Mouse (Mus musculus): ENCODE measurements at regions not wholly inside any gene's neighbourhood (a gene's known extent, or its start where the extent isn't known, plus 50 kb on each side); places are given as distances from the start of the nearest gene placed in this dataset.

- H3ac ChIP-seq (ENCODE audit: control insufficient read depth, insufficient read length): no peak overlapping the region
- H3K79me2 ChIP-seq (ENCODE audit: control insufficient read depth, insufficient read depth): no peaks in the 10 kb centered on the region
- no peaks in the 10 kb centered on the region for H3K36me3 ChIP-seq (ENCODE audit: control insufficient read depth, insufficient read depth)
- TF ChIP-seq POLR2A (IDR thresholded peaks at IDR 0.05; ENCODE audit: insufficient read length, low read depth) (no peak), MYOD1 (IDR thresholded peaks at IDR 0.05; ENCODE audit: control insufficient read depth in 1 of 3, insufficient read length in 2 of 3, low read depth in 2 of 3) (peak in 1 of 3 experiments; percentile 4)
- H3K4me3 ChIP-seq: no peak overlapping the region
- H3K4me2 ChIP-seq (ENCODE audit: low read depth): no peak overlapping the region
- H3K27me3 ChIP-seq (ENCODE audit: control insufficient read depth, insufficient read depth, insufficient read length): no peaks in the 10 kb centered on the region
Observed at GRCm38 (mm10) chr9:52492947-52493505, 186.6 kb downstream of the AI593442 start.

- no peak for TF ChIP-seq USF1 (IDR thresholded peaks at IDR 0.05; ENCODE audit: low read depth)
- no peak for TF ChIP-seq MYOG (IDR thresholded peaks at IDR 0.05; ENCODE audit: control insufficient read depth in 1 of 3, insufficient read depth in 1 of 3, insufficient read length in 2 of 3, low read depth in 2 of 3)
- TF ChIP-seq TCF3 (IDR thresholded peaks at IDR 0.05; ENCODE audit: insufficient read length, low read depth): no peak
- no peak for TF ChIP-seq MYOD1 (IDR thresholded peaks at IDR 0.05; ENCODE audit: control insufficient read depth in 1 of 3, insufficient read length in 2 of 3, low read depth in 2 of 3)
- TF ChIP-seq POLR2A (IDR thresholded peaks at IDR 0.05; ENCODE audit: insufficient read length, low read depth): no peak
- no peak for TF ChIP-seq MAX (IDR thresholded peaks at IDR 0.05; ENCODE audit: low read depth)
- no peak for TF ChIP-seq REST (IDR thresholded peaks at IDR 0.05; ENCODE audit: insufficient read depth, insufficient read length)
- no peak overlapping the region for H3K4me3 ChIP-seq
- no peaks in the 10 kb centered on the region for H3K27me3 ChIP-seq (ENCODE audit: control insufficient read depth, insufficient read depth, insufficient read length)
- H3ac ChIP-seq (ENCODE audit: control insufficient read depth, insufficient read length): no peak overlapping the region
- H3K36me3 ChIP-seq (ENCODE audit: control insufficient read depth, insufficient read depth): no peaks in the 10 kb centered on the region
- no peak overlapping the region for H3K4me2 ChIP-seq (ENCODE audit: low read depth)
- no peaks in the 10 kb centered on the region for H3K79me2 ChIP-seq (ENCODE audit: control insufficient read depth, insufficient read depth)
Observed at GRCm38 (mm10) chr9:52473555-52474196, 205.9 kb downstream of the AI593442 start.

- no peak overlapping the region for H3ac ChIP-seq (ENCODE audit: control insufficient read depth, insufficient read length)
- no peaks in the 10 kb centered on the region for H3K79me2 ChIP-seq (ENCODE audit: control insufficient read depth, insufficient read depth)
- TF ChIP-seq POLR2A (IDR thresholded peaks at IDR 0.05; ENCODE audit: insufficient read length, low read depth): no peak
- no peak for TF ChIP-seq SRF (IDR thresholded peaks at IDR 0.05; ENCODE audit: control insufficient read depth, insufficient read length, low read depth)
- TF ChIP-seq TCF3 (IDR thresholded peaks at IDR 0.05; ENCODE audit: insufficient read length, low read depth): no peak
- TF ChIP-seq E2F4 (IDR thresholded peaks at IDR 0.05; ENCODE audit: insufficient read depth): no peak
- no peak for TF ChIP-seq MYOG (IDR thresholded peaks at IDR 0.05; ENCODE audit: control insufficient read depth in 1 of 3, insufficient read depth in 1 of 3, insufficient read length in 2 of 3, low read depth in 2 of 3)
- TF ChIP-seq POLR2AphosphoS2 (IDR thresholded peaks at IDR 0.05; ENCODE audit: insufficient read length, low read depth): no peak
- no peak for TF ChIP-seq CEBPB (IDR thresholded peaks at IDR 0.05; ENCODE audit: insufficient read depth, poor library complexity, severe bottlenecking)
- no peak for TF ChIP-seq REST (IDR thresholded peaks at IDR 0.05; ENCODE audit: insufficient read depth, insufficient read length)
- H3K4me2 ChIP-seq (ENCODE audit: low read depth): no peak overlapping the region
- no peak overlapping the region for H3K4me3 ChIP-seq
- H3K27me3 ChIP-seq (ENCODE audit: control insufficient read depth, insufficient read depth, insufficient read length): no peaks in the 10 kb centered on the region
- no peaks in the 10 kb centered on the region for H3K36me3 ChIP-seq (ENCODE audit: control insufficient read depth, insufficient read depth)
Observed at GRCm38 (mm10) chr9:52472859-52473258, 206.7 kb downstream of the AI593442 start.

- no peak overlapping the region for H3K4me3 ChIP-seq
- no peak overlapping the region for H3K4me2 ChIP-seq (ENCODE audit: low read depth)
- no peak for TF ChIP-seq MYOD1 (IDR thresholded peaks at IDR 0.05; ENCODE audit: control insufficient read depth in 1 of 3, insufficient read length in 2 of 3, low read depth in 2 of 3)
- no peak for TF ChIP-seq TCF3 (IDR thresholded peaks at IDR 0.05; ENCODE audit: insufficient read length, low read depth)
- TF ChIP-seq USF1 (IDR thresholded peaks at IDR 0.05; ENCODE audit: low read depth): no peak
- no peak for TF ChIP-seq POLR2AphosphoS2 (IDR thresholded peaks at IDR 0.05; ENCODE audit: insufficient read length, low read depth)
- no peak for TF ChIP-seq REST (IDR thresholded peaks at IDR 0.05; ENCODE audit: insufficient read depth, insufficient read length)
- TF ChIP-seq SRF (IDR thresholded peaks at IDR 0.05; ENCODE audit: control insufficient read depth, insufficient read length, low read depth): no peak
- TF ChIP-seq POLR2A (IDR thresholded peaks at IDR 0.05; ENCODE audit: insufficient read length, low read depth): no peak
- TF ChIP-seq E2F4 (IDR thresholded peaks at IDR 0.05; ENCODE audit: insufficient read depth): no peak
- no peak for TF ChIP-seq CEBPB (IDR thresholded peaks at IDR 0.05; ENCODE audit: insufficient read depth, poor library complexity, severe bottlenecking)
- TF ChIP-seq MYOG (IDR thresholded peaks at IDR 0.05; ENCODE audit: control insufficient read depth in 1 of 3, insufficient read depth in 1 of 3, insufficient read length in 2 of 3, low read depth in 2 of 3): no peak
- TF ChIP-seq TCF12 (IDR thresholded peaks at IDR 0.05; ENCODE audit: insufficient read depth, poor library complexity, severe bottlenecking): no peak
- TF ChIP-seq MAX (IDR thresholded peaks at IDR 0.05; ENCODE audit: low read depth): no peak
- H3ac ChIP-seq (ENCODE audit: control insufficient read depth, insufficient read length): no peak overlapping the region
- no peaks in the 10 kb centered on the region for H3K27me3 ChIP-seq (ENCODE audit: control insufficient read depth, insufficient read depth, insufficient read length)
- no peaks in the 10 kb centered on the region for H3K36me3 ChIP-seq (ENCODE audit: control insufficient read depth, insufficient read depth)
- H3K79me2 ChIP-seq (ENCODE audit: control insufficient read depth, insufficient read depth): no peaks in the 10 kb centered on the region
Observed at GRCm38 (mm10) chr9:52458518-52458917, 221.1 kb downstream of the AI593442 start.

- H3K79me2 ChIP-seq (ENCODE audit: control insufficient read depth, insufficient read depth): no peaks in the 10 kb centered on the region
- no peak overlapping the region for H3ac ChIP-seq (ENCODE audit: control insufficient read depth, insufficient read length)
- H3K4me3 ChIP-seq: no peak overlapping the region
- no peaks in the 10 kb centered on the region for H3K36me3 ChIP-seq (ENCODE audit: control insufficient read depth, insufficient read depth)
- TF ChIP-seq CEBPB (IDR thresholded peaks at IDR 0.05; ENCODE audit: insufficient read depth, poor library complexity, severe bottlenecking) (no peak), E2F4 (IDR thresholded peaks at IDR 0.05; ENCODE audit: insufficient read depth) (no peak), MAX (IDR thresholded peaks at IDR 0.05; ENCODE audit: low read depth) (no peak), POLR2AphosphoS2 (IDR thresholded peaks at IDR 0.05; ENCODE audit: insufficient read length, low read depth) (no peak), POLR2A (IDR thresholded peaks at IDR 0.05; ENCODE audit: insufficient read length, low read depth) (no peak), TCF3 (IDR thresholded peaks at IDR 0.05; ENCODE audit: insufficient read length, low read depth) (no peak), MYOD1 (IDR thresholded peaks at IDR 0.05; ENCODE audit: control insufficient read depth in 1 of 3, insufficient read length in 2 of 3, low read depth in 2 of 3) (no peak), TCF12 (IDR thresholded peaks at IDR 0.05; ENCODE audit: insufficient read depth, poor library complexity, severe bottlenecking) (no peak), MYOG (IDR thresholded peaks at IDR 0.05; ENCODE audit: control insufficient read depth in 1 of 3, insufficient read depth in 1 of 3, insufficient read length in 2 of 3, low read depth in 2 of 3) (no peak), USF1 (IDR thresholded peaks at IDR 0.05; ENCODE audit: low read depth) (no peak), REST (IDR thresholded peaks at IDR 0.05; ENCODE audit: insufficient read depth, insufficient read length) (no peak), SRF (IDR thresholded peaks at IDR 0.05; ENCODE audit: control insufficient read depth, insufficient read length, low read depth) (no peak)
- no peaks in the 10 kb centered on the region for H3K27me3 ChIP-seq (ENCODE audit: control insufficient read depth, insufficient read depth, insufficient read length)
- H3K4me2 ChIP-seq (ENCODE audit: low read depth): no peak overlapping the region
Observed at GRCm38 (mm10) chr9:52454445-52454844, 225.1 kb downstream of the AI593442 start.
